Mouse (Mus musculus) embryonic facial prominence, embryonic 12.5 days (tissue): ENCODE data around the gene Glrb. TPM values are rescaled to one million over a fixed set of nuclear protein-coding genes. Genes with fewer than 3 reads are reported as not detected.

Source experiments
- ATAC-seq: fragments of 200-750 bp; cut with Nextera tagmentation; 2 replicates; pipeline ENCODE4 v1.8.0; 2017; ENCODE audit not compliant: insufficient number of reproducible peaks, insufficient read depth, low FRiP score, low TSS enrichment
- H3K27ac ChIP-seq: fragments of 300-500 bp; sonication (generic); 2 replicates; pipeline ENCODE4 v1.5.1; 2016; ENCODE audit warnings: mild to moderate bottlenecking
- H3K27me3 ChIP-seq: fragments of 300-500 bp; sonication (generic); 2 replicates; pipeline ENCODE4 v1.6.1; 2016; ENCODE audit warnings: mild to moderate bottlenecking, moderate library complexity
- H3K36me3 ChIP-seq: fragments of 300-500 bp; sonication (generic); 2 replicates; pipeline ENCODE4 v1.6.1; 2016; ENCODE audit warnings: mild to moderate bottlenecking
- H3K4me1 ChIP-seq: fragments of 300-500 bp; sonication (generic); 2 replicates; pipeline ENCODE4 v1.6.1; 2016
- H3K4me2 ChIP-seq: fragments of 300-500 bp; sonication (generic); replicated peaks from 2 replicates; pipeline ENCODE4 v1.6.1; 2016; ENCODE audit warnings: mild to moderate bottlenecking, moderate library complexity
- H3K4me3 ChIP-seq: fragments of 300-500 bp; sonication (generic); 2 replicates; pipeline ENCODE4 v1.5.1; 2016; ENCODE audit warnings: mild to moderate bottlenecking
- H3K9ac ChIP-seq: fragments of 300-500 bp; sonication (generic); 2 replicates; pipeline ENCODE4 v1.6.1; 2016; ENCODE audit warnings: mild to moderate bottlenecking, moderate library complexity
- H3K9me3 ChIP-seq: fragments of 300-500 bp; sonication (generic); 2 replicates; pipeline ENCODE4 v1.6.1; 2016; ENCODE audit warnings: mild to moderate bottlenecking, moderate library complexity
- WGBS: fragments of 180-500 bp; shearing (Covaris S2); methylation state at CpG from one replicate; pipeline ENCODE4 v1.1.7; 2016; 5-methylcytosine and 5-hydroxymethylcytosine counted together
- polyA plus RNA-seq: library from polyadenylated mRNA; unstranded; fragments of >200 nt; fragmentation: Nextera tagmentation; extraction: Ambion mirVana; gene quantifications from 2 replicates; pipeline ENCODE4 v1.2.1, GENCODE M21; 2016

The Glrb gene
- polyA plus RNA-seq, 1 experiment from 2014 or later = 15.8 TPM

DNA sequence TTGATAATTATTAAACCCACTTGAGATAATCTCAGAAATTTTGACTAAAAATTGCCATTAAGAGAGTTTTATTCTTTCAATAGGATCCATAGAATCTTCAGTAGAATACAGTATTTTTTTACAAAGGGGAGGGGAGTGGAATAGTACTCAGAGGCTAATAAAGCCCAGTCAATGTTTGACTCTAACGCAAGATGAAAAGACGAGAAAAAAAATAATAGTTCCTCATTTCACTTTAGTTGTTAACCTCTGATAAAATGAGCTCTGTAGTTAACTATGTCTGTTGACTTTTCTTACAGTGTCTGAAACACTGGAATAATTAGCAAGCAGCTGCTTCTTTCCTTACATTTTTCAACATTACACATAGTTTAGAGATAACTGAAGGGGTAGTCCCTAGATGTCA lies 118.2 kb downstream of the Glrb start:
- Histone ChIP-seq H3K4me1 (no peaks in the 10 kb centered on the region), H3K36me3 (no peaks in the 10 kb centered on the region), H3K27ac (no peak overlapping the region), H3K27me3 (peaks cover 4% of the 10 kb centered on the region), H3K4me2 (no peak overlapping the region), H3K4me3 (no peak overlapping the region), H3K9ac (no peak overlapping the region), H3K9me3 (no peaks in the 10 kb centered on the region)
- WGBS = 84% methylated on average over 2 of the region's 2 CpGs
- no peak for ATAC-seq

Other genes starting within 250 kb of the Glrb start
- 6.5 and 7.7 TPM in 2 replicates for gene Gria2, start 110.8 kb downstream of the Glrb start, polyA plus RNA-seq
- 45.4 and 45.9 TPM in 2 replicates for gene Pdgfc, start 122.8 kb upstream of the Glrb start, polyA plus RNA-seq